Mouse (Mus musculus) heart, postnatal 0 days (tissue): ENCODE measurements around the gene P4ha3.

ENCODE experiments used
- CTCF ChIP-seq: IDR thresholded peaks from 2 replicates; pipeline ENCODE4 v1.5.1; 2016; ENCODE audit warnings: antibody characterized with exemption, control low read depth, low read depth
- EP300 ChIP-seq: IDR thresholded peaks from 2 replicates; pipeline ENCODE4 v1.6.1; 2016; ENCODE audit warnings: antibody characterized with exemption, low read depth

GRCm38 (mm10) chr7:100312716-100313115 is 27.4 kb downstream of the P4ha3 start:
- TF ChIP-seq CTCF (no peak), EP300 (no peak)
